Mouse (Mus musculus): ENCODE results near the gene Slc6a2. TPM values are rescaled to one million over a fixed set of nuclear protein-coding genes. Genes with fewer than 3 reads are reported as not detected.
A peak's percentile ranks its signal among the peaks of the same experiment; 100 is the strongest.

Slc6a2 gene
- polyA plus RNA-seq, 1 experiment = 0.13 TPM

DNA sequence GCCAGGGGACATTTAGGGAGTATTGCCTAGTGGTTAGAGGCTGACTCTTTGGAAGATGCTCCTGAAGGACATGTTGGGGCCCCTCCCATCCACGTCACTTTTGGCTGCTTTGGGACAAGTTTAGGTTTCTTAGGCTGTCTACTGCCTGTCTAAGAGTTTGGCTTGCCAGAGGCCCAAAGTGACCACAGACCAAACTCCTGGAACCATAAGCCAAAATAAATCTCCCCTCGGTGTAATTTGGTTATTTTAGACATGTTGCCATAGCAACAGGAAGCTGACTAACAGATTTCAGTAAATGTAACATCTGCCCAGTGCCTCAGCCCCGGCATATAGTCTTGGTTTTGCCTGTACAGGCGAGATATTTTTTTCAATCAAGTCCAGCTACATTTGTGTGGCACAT, 21.8 kb upstream of the Slc6a2 start:
- H3K9me3 ChIP-seq (replicated peaks; ENCODE audit: control insufficient read depth, insufficient read depth, low read length, poor library complexity, severe bottlenecking) = no peaks in the 10 kb centered on the region
- H3K9ac ChIP-seq (ENCODE audit: low read depth, poor library complexity, severe bottlenecking) = no peak overlapping the region
- H3K36me3 ChIP-seq (ENCODE audit: control insufficient read depth, insufficient read depth, low read length, poor library complexity, severe bottlenecking) = no peaks in the 10 kb centered on the region
- TF ChIP-seq CTCF (IDR thresholded peaks at IDR 0.05; ENCODE audit: low read depth, low read length) (no peak), POLR2A (IDR thresholded peaks at IDR 0.05; ENCODE audit: insufficient read depth, low read length) (no peak), EP300 (IDR thresholded peaks at IDR 0.05; ENCODE audit: insufficient read depth, low read depth, low read length) (no peak)
- no peak overlapping the region for H3K27ac ChIP-seq (ENCODE audit: insufficient read depth, low read length)
- H3K27me3 ChIP-seq (ENCODE audit: control insufficient read depth, insufficient read depth, low read length, poor library complexity, severe bottlenecking) = no peaks in the 10 kb centered on the region; the same call in 1 of the 2 replicates
- no peaks in the 10 kb centered on the region for H3K4me1 ChIP-seq (ENCODE audit: control insufficient read depth, insufficient read depth, low read length)
- no peak overlapping the region for H3K4me3 ChIP-seq (ENCODE audit: low read depth, low read length)

DNA sequence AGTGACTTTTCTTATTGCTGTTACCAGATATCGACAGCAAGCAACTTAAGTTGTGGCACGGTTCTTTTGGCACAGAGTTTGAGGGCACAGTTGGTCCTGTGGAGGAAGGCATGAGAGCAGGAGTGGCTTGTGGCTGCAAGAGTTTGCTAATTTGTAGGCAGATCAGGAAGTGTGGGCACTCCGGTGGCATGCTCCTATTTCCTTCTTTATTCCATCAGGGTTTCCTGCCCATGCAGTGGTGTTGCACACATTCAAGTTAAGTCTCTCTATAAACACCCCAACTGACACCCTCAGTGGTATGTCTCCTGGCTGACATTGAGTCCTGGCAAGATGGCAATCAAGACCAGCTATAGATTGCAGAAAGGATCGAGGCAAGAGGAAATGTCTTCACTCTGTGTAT, 10.8 kb upstream of the Slc6a2 start:
- TF ChIP-seq EP300 (IDR thresholded peaks at IDR 0.05; ENCODE audit: insufficient read depth, low read depth, low read length) (no peak), CTCF (IDR thresholded peaks at IDR 0.05; ENCODE audit: low read depth, low read length) (no peak), POLR2A (IDR thresholded peaks at IDR 0.05; ENCODE audit: insufficient read depth, low read length) (no peak)
- H3K9ac ChIP-seq (ENCODE audit: low read depth, poor library complexity, severe bottlenecking) = no peak overlapping the region
- no peaks in the 10 kb centered on the region for H3K4me1 ChIP-seq (ENCODE audit: control insufficient read depth, insufficient read depth, low read length)
- H3K27ac ChIP-seq (ENCODE audit: insufficient read depth, low read length) = no peak overlapping the region
- H3K9me3 ChIP-seq (replicated peaks; ENCODE audit: control insufficient read depth, insufficient read depth, low read length, poor library complexity, severe bottlenecking) = no peaks in the 10 kb centered on the region
- no peak overlapping the region for H3K4me3 ChIP-seq (ENCODE audit: low read depth, low read length)
- no peaks in the 10 kb centered on the region for H3K36me3 ChIP-seq (ENCODE audit: control insufficient read depth, insufficient read depth, low read length, poor library complexity, severe bottlenecking)
- H3K27me3 ChIP-seq (ENCODE audit: control insufficient read depth, insufficient read depth, low read length, poor library complexity, severe bottlenecking) = no peaks in the 10 kb centered on the region; the same call in 1 of the 2 replicates

DNA sequence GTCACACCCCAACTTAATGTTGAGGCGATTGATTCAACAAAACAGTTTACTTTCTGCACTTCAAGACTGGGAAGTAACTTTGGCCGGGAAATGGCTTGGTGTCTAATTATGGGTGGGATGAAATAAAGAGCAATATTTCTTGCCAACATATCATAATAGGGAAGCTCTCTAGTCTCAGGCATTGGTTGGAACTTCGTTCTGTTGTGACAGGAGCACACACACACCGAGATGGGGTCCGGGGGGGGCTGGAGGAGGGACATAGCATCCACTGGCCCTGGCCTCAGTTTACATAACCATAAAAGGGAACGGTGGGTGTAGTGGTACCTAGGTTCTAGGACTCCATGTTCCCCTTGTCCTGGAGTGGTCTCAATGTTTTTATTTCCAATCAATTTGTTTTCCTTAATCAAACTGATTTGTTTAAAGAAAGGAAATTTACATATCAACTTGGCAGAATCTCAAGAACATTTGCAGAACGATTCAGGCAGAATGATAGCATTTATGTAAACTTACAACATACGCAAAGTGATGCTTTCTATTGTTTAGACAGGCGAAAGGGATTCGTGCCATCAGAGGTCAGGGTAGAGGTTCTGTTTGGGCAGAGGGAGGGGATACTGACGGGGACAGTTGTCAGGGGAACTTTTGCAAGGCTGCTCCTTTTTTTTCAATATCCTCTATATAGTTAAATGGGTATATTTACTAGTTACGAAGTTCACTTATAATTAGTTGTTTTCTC, 9.1 kb upstream of the Slc6a2 start:
- H3K4me3 ChIP-seq (ENCODE audit: low read depth, low read length) = no peak overlapping the region
- H3K36me3 ChIP-seq (ENCODE audit: control insufficient read depth, insufficient read depth, low read length, poor library complexity, severe bottlenecking) = no peaks in the 10 kb centered on the region
- H3K27ac ChIP-seq (ENCODE audit: insufficient read depth, low read length) = no peak overlapping the region
- no peaks in the 10 kb centered on the region for H3K9me3 ChIP-seq (replicated peaks; ENCODE audit: control insufficient read depth, insufficient read depth, low read length, poor library complexity, severe bottlenecking)
- TF ChIP-seq POLR2A (IDR thresholded peaks at IDR 0.05; ENCODE audit: insufficient read depth, low read length) = no peak
- TF ChIP-seq EP300 (IDR thresholded peaks at IDR 0.05; ENCODE audit: insufficient read depth, low read depth, low read length) = no peak
- H3K9ac ChIP-seq (ENCODE audit: low read depth, poor library complexity, severe bottlenecking) = no peak overlapping the region
- H3K4me1 ChIP-seq (ENCODE audit: control insufficient read depth, insufficient read depth, low read length) = no peaks in the 10 kb centered on the region
- no peaks in the 10 kb centered on the region; the same call in 1 of the 2 replicates for H3K27me3 ChIP-seq (ENCODE audit: control insufficient read depth, insufficient read depth, low read length, poor library complexity, severe bottlenecking)

DNA sequence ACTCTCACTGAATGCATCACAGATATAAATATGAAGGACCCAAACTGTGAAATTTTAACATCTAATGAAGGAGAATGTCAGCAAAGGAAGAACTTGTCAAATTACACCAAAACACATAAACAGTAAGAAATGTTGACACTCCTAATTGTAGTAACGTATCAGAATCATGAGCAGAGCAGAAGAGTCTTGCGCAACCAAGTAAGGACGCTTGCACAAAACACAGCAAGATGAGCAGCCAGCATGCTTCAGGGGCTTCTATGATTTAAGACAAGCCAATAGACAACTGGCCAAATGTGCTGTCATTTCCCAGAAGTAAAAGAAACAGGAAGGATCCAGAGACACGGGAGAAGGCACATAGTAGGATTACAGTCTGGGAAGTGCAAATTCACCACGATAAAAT, 5.8 kb upstream of the Slc6a2 start:
- Histone ChIP-seq H3K4me1 (ENCODE audit: control insufficient read depth, insufficient read depth, low read length) (no peaks in the 10 kb centered on the region), H3K9ac (ENCODE audit: low read depth, poor library complexity, severe bottlenecking) (no peak overlapping the region), H3K27ac (ENCODE audit: insufficient read depth, low read length) (no peak overlapping the region), H3K9me3 (replicated peaks; ENCODE audit: control insufficient read depth, insufficient read depth, low read length, poor library complexity, severe bottlenecking) (no peaks in the 10 kb centered on the region), H3K36me3 (ENCODE audit: control insufficient read depth, insufficient read depth, low read length, poor library complexity, severe bottlenecking) (no peaks in the 10 kb centered on the region), H3K4me3 (ENCODE audit: low read depth, low read length) (no peak overlapping the region), H3K27me3 (ENCODE audit: control insufficient read depth, insufficient read depth, low read length, poor library complexity, severe bottlenecking) (peaks cover 2% of the 10 kb centered on the region; the same call in 1 of the 2 replicates)
- TF ChIP-seq CTCF (IDR thresholded peaks at IDR 0.05; ENCODE audit: low read depth, low read length) (no peak), EP300 (IDR thresholded peaks at IDR 0.05; ENCODE audit: insufficient read depth, low read depth, low read length) (no peak), POLR2A (IDR thresholded peaks at IDR 0.05; ENCODE audit: insufficient read depth, low read length) (no peak)

DNA sequence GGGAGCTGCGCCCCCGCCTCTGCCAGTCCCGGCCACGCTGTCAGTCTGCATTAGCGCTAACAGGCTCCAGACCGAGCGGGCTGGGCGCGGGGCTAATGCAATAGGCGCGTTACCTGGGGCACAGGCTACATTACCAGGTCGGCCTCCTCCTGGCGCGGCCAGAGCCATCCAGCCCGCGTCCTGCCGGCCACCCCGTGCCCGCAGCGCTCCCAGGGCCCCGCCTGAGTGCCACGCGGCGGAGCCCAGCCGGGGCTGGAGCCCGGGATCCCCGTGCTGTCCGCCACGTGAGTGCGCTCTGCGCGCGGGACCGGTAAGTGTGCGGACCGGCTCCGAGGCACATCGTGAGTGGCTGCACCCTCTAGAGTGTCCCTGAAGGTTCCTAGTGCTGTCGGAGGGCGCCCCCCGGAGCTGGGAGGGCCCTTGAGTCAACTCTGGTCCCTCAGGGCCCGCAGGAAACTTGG, 602 bp downstream of the Slc6a2 start:
- peak overlapping the region; percentile 39 for H3K9ac ChIP-seq (ENCODE audit: low read depth, poor library complexity, severe bottlenecking)
- H3K9me3 ChIP-seq (replicated peaks; ENCODE audit: control insufficient read depth, insufficient read depth, low read length, poor library complexity, severe bottlenecking) = no peaks in the 10 kb centered on the region
- no peak overlapping the region for H3K27ac ChIP-seq (ENCODE audit: insufficient read depth, low read length)
- H3K4me3 ChIP-seq (ENCODE audit: low read depth, low read length) = peak overlapping the region; percentile 53
- peaks cover 18% of the 10 kb centered on the region for H3K27me3 ChIP-seq (ENCODE audit: control insufficient read depth, insufficient read depth, low read length, poor library complexity, severe bottlenecking)
- no peaks in the 10 kb centered on the region for H3K4me1 ChIP-seq (ENCODE audit: control insufficient read depth, insufficient read depth, low read length)
- TF ChIP-seq EP300 (IDR thresholded peaks at IDR 0.05; ENCODE audit: insufficient read depth, low read depth, low read length) = no peak
- no peak for TF ChIP-seq CTCF (IDR thresholded peaks at IDR 0.05; ENCODE audit: low read depth, low read length)
- no peak for TF ChIP-seq POLR2A (IDR thresholded peaks at IDR 0.05; ENCODE audit: insufficient read depth, low read length)
- no peaks in the 10 kb centered on the region for H3K36me3 ChIP-seq (ENCODE audit: control insufficient read depth, insufficient read depth, low read length, poor library complexity, severe bottlenecking)

DNA sequence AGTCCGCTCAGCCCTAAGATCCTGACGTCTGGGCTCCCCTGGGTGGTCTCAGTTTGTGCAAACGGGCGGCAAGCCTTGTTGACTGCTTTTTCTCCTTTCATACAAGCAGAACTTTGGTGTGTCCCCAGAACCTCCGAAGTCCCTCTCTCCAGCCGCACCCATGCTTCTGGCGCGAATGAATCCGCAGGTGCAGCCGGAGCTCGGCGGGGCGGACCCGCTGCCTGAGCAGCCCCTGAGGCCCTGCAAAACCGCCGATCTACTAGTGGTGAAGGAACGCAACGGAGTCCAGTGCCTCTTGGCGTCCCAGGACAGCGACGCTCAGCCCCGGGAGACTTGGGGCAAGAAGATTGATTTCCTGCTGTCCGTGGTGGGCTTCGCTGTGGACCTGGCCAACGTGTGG, 1.2 kb downstream of the Slc6a2 start:
- no peak for TF ChIP-seq EP300 (IDR thresholded peaks at IDR 0.05; ENCODE audit: insufficient read depth, low read depth, low read length)
- no peak for TF ChIP-seq POLR2A (IDR thresholded peaks at IDR 0.05; ENCODE audit: insufficient read depth, low read length)
- no peak for TF ChIP-seq CTCF (IDR thresholded peaks at IDR 0.05; ENCODE audit: low read depth, low read length)
- H3K4me1 ChIP-seq (ENCODE audit: control insufficient read depth, insufficient read depth, low read length) = no peaks in the 10 kb centered on the region
- H3K27me3 ChIP-seq (ENCODE audit: control insufficient read depth, insufficient read depth, low read length, poor library complexity, severe bottlenecking) = peaks cover 18% of the 10 kb centered on the region
- H3K9me3 ChIP-seq (replicated peaks; ENCODE audit: control insufficient read depth, insufficient read depth, low read length, poor library complexity, severe bottlenecking) = no peaks in the 10 kb centered on the region
- H3K27ac ChIP-seq (ENCODE audit: insufficient read depth, low read length) = no peak overlapping the region
- H3K36me3 ChIP-seq (ENCODE audit: control insufficient read depth, insufficient read depth, low read length, poor library complexity, severe bottlenecking) = no peaks in the 10 kb centered on the region
- peak overlapping the region; percentile 53 for H3K4me3 ChIP-seq (ENCODE audit: low read depth, low read length)
- peak overlapping the region; percentile 39 for H3K9ac ChIP-seq (ENCODE audit: low read depth, poor library complexity, severe bottlenecking)

All from ES-Bruce4 (cell line).